Mouse (Mus musculus): Measurements from ENCODE around the gene Tmem131l. TPM values are rescaled to one million over a fixed set of nuclear protein-coding genes. Genes with fewer than 3 reads are reported as not detected.
A peak's percentile ranks its signal among the peaks of the same experiment; 100 is the strongest.

The Tmem131l gene
- polyA plus RNA-seq, 1 experiment from 2014 or later, result 35.1 TPM

DNA sequence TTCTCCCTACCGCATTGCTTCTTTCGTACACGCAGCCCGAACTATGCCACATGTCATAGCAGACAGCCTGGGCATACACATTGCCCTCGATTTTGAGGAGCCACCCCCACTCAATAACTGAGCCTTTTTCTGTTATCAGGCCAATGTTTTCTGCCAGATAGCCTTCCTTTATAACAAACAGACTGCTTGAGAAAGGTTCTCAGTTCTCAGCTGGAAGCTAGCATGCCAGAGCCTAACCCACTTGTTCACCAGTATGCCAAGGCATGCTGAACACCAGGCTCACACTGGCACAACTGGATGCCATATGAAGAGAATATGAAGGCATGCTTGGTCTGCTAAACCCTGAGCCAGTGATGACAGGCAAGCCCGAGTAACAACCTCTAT is 17.8 kb downstream of the Tmem131l start:
- Histone ChIP-seq H3K9ac (replicated peaks; ENCODE audit: low read length) (no peak overlapping the region), H3K27ac (ENCODE audit: low read length) (no peak overlapping the region), H3K36me3 (ENCODE audit: insufficient read depth, low read length) (0 out of 2 replicates have a peak, but pooled peaks cover 3% of the 10 kb centered on the region), H3K27me3 (ENCODE audit: insufficient read depth, low read length) (no peaks in the 10 kb centered on the region), H3K9me3 (ENCODE audit: low read length) (no peaks in the 10 kb centered on the region), H3K4me2 (replicated peaks; ENCODE audit: low read depth, low read length) (no peak overlapping the region), H3K4me3 (ENCODE audit: low read length) (no peak overlapping the region), H3K4me1 (ENCODE audit: insufficient read depth, low read length) (peaks cover 29% of the 10 kb centered on the region)
- no peak for ATAC-seq (ENCODE audit: low FRiP score, low TSS enrichment)
- WGBS, result 85% methylated on average over 6 of the region's 6 CpGs

GRCm38 (mm10) chr3:84021217-84022200 is 18.5 kb downstream of the Tmem131l start:
- Histone ChIP-seq H3K4me2 (replicated peaks; ENCODE audit: low read depth, low read length) (no peak overlapping the region), H3K4me3 (ENCODE audit: low read length) (no peak overlapping the region), H3K4me1 (ENCODE audit: insufficient read depth, low read length) (peaks cover 29% of the 10 kb centered on the region), H3K9ac (replicated peaks; ENCODE audit: low read length) (no peak overlapping the region), H3K9me3 (ENCODE audit: low read length) (no peaks in the 10 kb centered on the region), H3K27me3 (ENCODE audit: insufficient read depth, low read length) (no peaks in the 10 kb centered on the region), H3K36me3 (ENCODE audit: insufficient read depth, low read length) (0 out of 2 replicates have a peak, but pooled peaks cover 3% of the 10 kb centered on the region), H3K27ac (ENCODE audit: low read length) (no peak overlapping the region)
- 67% methylated on average over 8 of the region's 8 CpGs for WGBS
- no peak for ATAC-seq (ENCODE audit: low FRiP score, low TSS enrichment)

DNA sequence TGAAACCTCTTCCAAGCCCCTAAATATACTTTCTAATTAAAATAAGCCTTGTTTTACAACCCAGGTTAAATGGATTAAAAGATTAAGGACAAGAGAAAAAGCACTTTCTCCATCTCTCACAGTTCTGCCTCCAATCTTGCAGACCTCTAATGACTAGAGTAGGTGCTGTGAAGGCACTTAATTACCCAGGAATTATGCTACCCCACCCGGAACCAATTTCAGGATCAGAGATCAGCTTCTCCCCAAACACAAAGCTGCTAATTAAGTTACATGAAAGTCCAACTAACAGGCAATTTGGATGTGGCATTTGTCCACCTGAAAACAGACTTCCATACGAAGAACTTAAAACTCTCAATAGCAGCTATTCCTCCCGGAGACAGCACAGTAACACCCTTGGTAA is 19.4 kb downstream of the Tmem131l start:
- no peak for ATAC-seq (ENCODE audit: low FRiP score, low TSS enrichment)
- H3K9ac ChIP-seq (replicated peaks; ENCODE audit: low read length), result no peak overlapping the region
- H3K4me2 ChIP-seq (replicated peaks; ENCODE audit: low read depth, low read length), result no peak overlapping the region
- no peak overlapping the region for H3K27ac ChIP-seq (ENCODE audit: low read length)
- H3K27me3 ChIP-seq (ENCODE audit: insufficient read depth, low read length), result no peaks in the 10 kb centered on the region
- peaks cover 29% of the 10 kb centered on the region for H3K4me1 ChIP-seq (ENCODE audit: insufficient read depth, low read length)
- H3K4me3 ChIP-seq (ENCODE audit: low read length), result no peak overlapping the region
- 35% methylated on average over 3 of the region's 3 CpGs for WGBS
- H3K36me3 ChIP-seq (ENCODE audit: insufficient read depth, low read length), result 0 out of 2 replicates have a peak, but pooled peaks cover 3% of the 10 kb centered on the region
- H3K9me3 ChIP-seq (ENCODE audit: low read length), result no peaks in the 10 kb centered on the region

DNA sequence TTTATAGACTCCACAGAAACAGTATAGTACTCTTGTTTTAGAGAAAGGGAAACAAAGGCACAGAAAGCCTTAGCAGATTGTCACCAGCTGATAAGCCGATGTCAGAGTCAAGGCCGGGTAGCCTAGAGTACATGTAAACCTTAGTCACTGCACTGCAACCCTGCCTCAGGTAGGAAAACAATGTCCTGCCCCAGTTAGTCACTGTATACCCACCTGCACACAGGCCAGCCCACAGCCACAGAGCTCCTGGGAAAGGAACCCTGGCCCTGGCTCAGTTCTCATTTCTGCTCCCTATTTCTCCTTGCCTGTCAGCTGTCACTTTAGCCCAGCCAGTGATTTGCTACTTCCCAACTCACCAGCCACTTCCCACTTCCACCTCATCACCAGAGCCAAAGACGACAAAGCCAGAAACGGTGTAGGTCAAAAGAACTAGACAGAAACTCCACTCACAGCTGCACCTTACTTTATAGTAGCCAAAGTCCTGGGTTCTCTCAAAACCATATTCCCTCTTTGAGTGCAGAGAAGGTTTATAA is 24.4 kb downstream of the Tmem131l start:
- 65% methylated on average over 4 of the region's 4 CpGs for WGBS
- H3K27ac ChIP-seq (ENCODE audit: low read length), result no peak overlapping the region
- no peak overlapping the region for H3K9ac ChIP-seq (replicated peaks; ENCODE audit: low read length)
- no peak for ATAC-seq (ENCODE audit: low FRiP score, low TSS enrichment)
- H3K4me1 ChIP-seq (ENCODE audit: insufficient read depth, low read length), result peaks cover 7% of the 10 kb centered on the region; the same call in 1 of the 2 replicates
- no peaks in the 10 kb centered on the region for H3K9me3 ChIP-seq (ENCODE audit: low read length)
- H3K36me3 ChIP-seq (ENCODE audit: insufficient read depth, low read length), result peaks cover 17% of the 10 kb centered on the region
- H3K4me3 ChIP-seq (ENCODE audit: low read length), result no peak overlapping the region
- H3K27me3 ChIP-seq (ENCODE audit: insufficient read depth, low read length), result no peaks in the 10 kb centered on the region
- H3K4me2 ChIP-seq (replicated peaks; ENCODE audit: low read depth, low read length), result no peak overlapping the region

DNA sequence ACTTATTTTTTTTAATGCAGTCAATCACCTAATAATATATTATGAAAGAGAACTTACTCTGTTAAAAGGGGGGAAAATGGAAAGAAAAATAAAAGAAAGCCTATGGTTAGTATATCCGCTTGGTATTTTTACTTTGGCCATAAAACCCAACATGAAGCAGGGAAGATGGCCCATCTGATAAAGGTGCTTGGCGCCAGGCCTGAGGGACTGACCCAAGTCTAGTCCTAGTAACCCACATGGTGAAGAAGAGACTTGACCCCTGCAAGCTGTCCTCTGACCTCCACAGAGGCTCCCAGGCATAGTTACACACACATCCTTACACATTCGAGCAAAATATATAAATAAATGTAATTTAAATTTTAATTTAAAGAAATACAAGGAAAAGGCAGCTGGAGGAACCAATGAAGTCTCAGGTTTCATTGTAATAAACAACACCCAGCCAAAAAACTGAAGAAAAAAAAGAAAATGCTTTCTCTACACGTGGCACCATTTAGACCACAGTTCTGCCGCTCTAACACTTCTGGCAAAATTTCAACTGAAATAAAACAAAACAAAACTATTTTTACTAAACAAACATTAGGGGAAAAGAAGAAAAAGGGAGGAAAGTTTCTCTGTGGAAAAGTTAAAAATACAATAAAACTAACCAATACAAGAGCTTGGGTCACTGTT is 28.8 kb downstream of the Tmem131l start:
- Histone ChIP-seq H3K36me3 (ENCODE audit: insufficient read depth, low read length) (peaks cover 14% of the 10 kb centered on the region), H3K9ac (replicated peaks; ENCODE audit: low read length) (no peak overlapping the region), H3K4me3 (ENCODE audit: low read length) (no peak overlapping the region), H3K27ac (ENCODE audit: low read length) (peak overlapping the region; percentile 21; the same call in 1 of the 2 replicates), H3K4me2 (replicated peaks; ENCODE audit: low read depth, low read length) (no peak overlapping the region), H3K4me1 (ENCODE audit: insufficient read depth, low read length) (peaks cover 5% of the 10 kb centered on the region; the same call in 1 of the 2 replicates), H3K9me3 (ENCODE audit: low read length) (no peaks in the 10 kb centered on the region), H3K27me3 (ENCODE audit: insufficient read depth, low read length) (no peaks in the 10 kb centered on the region)
- WGBS, result 56% methylated on average over 5 of the region's 5 CpGs
- no peak for ATAC-seq (ENCODE audit: low FRiP score, low TSS enrichment)

GRCm38 (mm10) chr3:84005989-84006388 is 34.0 kb downstream of the Tmem131l start:
- ATAC-seq (ENCODE audit: low FRiP score, low TSS enrichment), result no peak
- no peak overlapping the region for H3K9ac ChIP-seq (replicated peaks; ENCODE audit: low read length)
- H3K36me3 ChIP-seq (ENCODE audit: insufficient read depth, low read length), result 0 out of 2 replicates have a peak, but pooled peaks cover 3% of the 10 kb centered on the region
- H3K4me3 ChIP-seq (ENCODE audit: low read length), result no peak overlapping the region
- 91% methylated on average over 7 of the region's 7 CpGs for WGBS
- no peak overlapping the region for H3K27ac ChIP-seq (ENCODE audit: low read length)
- H3K4me2 ChIP-seq (replicated peaks; ENCODE audit: low read depth, low read length), result no peak overlapping the region
- no peaks in the 10 kb centered on the region for H3K9me3 ChIP-seq (ENCODE audit: low read length)
- H3K4me1 ChIP-seq (ENCODE audit: insufficient read depth, low read length), result peaks cover 26% of the 10 kb centered on the region; the same call in 1 of the 2 replicates
- H3K27me3 ChIP-seq (ENCODE audit: insufficient read depth, low read length), result no peaks in the 10 kb centered on the region

DNA sequence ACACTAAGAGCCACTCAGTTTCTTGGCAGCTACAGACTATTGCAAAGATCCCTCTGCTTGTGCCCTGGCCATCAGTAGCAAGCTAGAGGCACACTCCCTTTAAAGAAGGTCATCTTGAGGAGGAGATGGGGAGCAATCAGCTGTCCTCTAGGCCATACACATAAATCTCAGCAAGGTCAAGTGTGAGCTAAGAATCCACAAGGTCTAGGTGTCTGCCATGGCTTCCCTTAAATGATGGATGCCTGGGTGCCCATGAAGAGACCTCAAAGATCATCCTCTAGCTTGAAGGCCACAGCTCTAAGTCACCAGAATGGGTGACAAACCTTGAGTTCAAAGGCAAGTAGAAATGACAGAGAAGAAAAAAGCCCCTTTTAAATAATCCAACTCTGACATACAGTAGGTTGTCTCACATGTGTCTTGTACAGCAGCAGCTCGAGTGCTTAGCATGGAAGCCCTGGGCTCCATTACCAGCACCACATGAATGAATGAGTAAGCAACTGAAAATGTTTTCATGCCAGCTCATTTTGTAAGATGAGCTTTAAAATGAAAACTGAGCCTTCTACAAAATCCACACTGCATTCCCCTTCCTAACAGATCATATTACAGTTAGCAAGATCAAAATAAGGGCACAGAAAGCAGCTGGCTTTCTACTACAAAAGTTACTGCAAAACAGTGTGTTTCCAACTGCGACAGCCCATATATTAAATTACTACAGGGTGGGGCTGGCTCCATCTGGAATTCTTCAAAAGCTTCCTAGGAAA is 35.5 kb downstream of the Tmem131l start:
- Histone ChIP-seq H3K4me2 (replicated peaks; ENCODE audit: low read depth, low read length) (no peak overlapping the region), H3K9me3 (ENCODE audit: low read length) (no peaks in the 10 kb centered on the region), H3K27me3 (ENCODE audit: insufficient read depth, low read length) (no peaks in the 10 kb centered on the region), H3K27ac (ENCODE audit: low read length) (0 out of 2 replicates have a peak overlapping the region, but pooled peaks have one; percentile 0), H3K36me3 (ENCODE audit: insufficient read depth, low read length) (0 out of 2 replicates have a peak, but pooled peaks cover 3% of the 10 kb centered on the region), H3K4me1 (ENCODE audit: insufficient read depth, low read length) (peaks cover 26% of the 10 kb centered on the region; the same call in 1 of the 2 replicates), H3K4me3 (ENCODE audit: low read length) (no peak overlapping the region), H3K9ac (replicated peaks; ENCODE audit: low read length) (no peak overlapping the region)
- peak; percentile 78; the same call in 1 of the 2 replicates for ATAC-seq (ENCODE audit: low FRiP score, low TSS enrichment)
- 16% methylated on average over 2 of the region's 2 CpGs for WGBS

GRCm38 (mm10) chr3:84002433-84003090 is 37.4 kb downstream of the Tmem131l start:
- 34% methylated on average over 6 of the region's 6 CpGs for whole genome bisulfite sequencing
- peak overlapping the region; percentile 1; the same call in 1 of the 2 replicates for H3K27ac ChIP-seq (ENCODE audit: low read length)
- peak; percentile 55 for ATAC-seq (ENCODE audit: low FRiP score, low TSS enrichment)

More at GRCm38 (mm10) chr3:84002433-84003090, 37.4 kb downstream of the Tmem131l start:
- H3K9ac ChIP-seq (replicated peaks; ENCODE audit: low read length), result no peak overlapping the region
- H3K4me2 ChIP-seq (replicated peaks; ENCODE audit: low read depth, low read length), result no peak overlapping the region
- H3K4me1 ChIP-seq (ENCODE audit: insufficient read depth, low read length), result peaks cover 31% of the 10 kb centered on the region; the same call in 1 of the 2 replicates
- H3K4me3 ChIP-seq (ENCODE audit: low read length), result no peak overlapping the region
- no peaks in the 10 kb centered on the region for H3K9me3 ChIP-seq (ENCODE audit: low read length)
- H3K36me3 ChIP-seq (ENCODE audit: insufficient read depth, low read length), result 0 out of 2 replicates have a peak, but pooled peaks cover 3% of the 10 kb centered on the region
- no peaks in the 10 kb centered on the region for H3K27me3 ChIP-seq (ENCODE audit: insufficient read depth, low read length)

Measured in kidney, embryonic 16.5 days (tissue).